Mouse (Mus musculus) midbrain, embryonic 13.5 days (tissue): Measurements from ENCODE around the gene Gm3415. TPM values are rescaled to one million over a fixed set of nuclear protein-coding genes. Genes with fewer than 3 reads are reported as not detected.

ENCODE experiments used
- ATAC-seq: fragments of 200-750 bp; cut with Nextera tagmentation; 2 replicates; pipeline ENCODE4 v1.8.0; 2017; ENCODE audit warnings: mild to moderate bottlenecking, moderate TSS enrichment, moderate library complexity
- H3K27ac ChIP-seq: fragments of 300-500 bp; sonication (generic); 2 replicates; pipeline ENCODE4 v1.5.1; 2015; ENCODE audit warnings: inconsistent platforms, mild to moderate bottlenecking, moderate library complexity
- H3K27me3 ChIP-seq: fragments of 300-500 bp; sonication (generic); 2 replicates; pipeline ENCODE4 v1.6.1; 2015; ENCODE audit warnings: mild to moderate bottlenecking, inconsistent platforms
- H3K36me3 ChIP-seq: fragments of 300-500 bp; sonication (generic); 2 replicates; pipeline ENCODE4 v1.6.1; 2015; ENCODE audit warnings: mild to moderate bottlenecking, inconsistent platforms
- H3K4me1 ChIP-seq: fragments of 300-500 bp; sonication (generic); replicated peaks from 2 replicates; pipeline ENCODE4 v1.6.1; 2015; ENCODE audit warnings: inconsistent platforms
- H3K4me2 ChIP-seq: fragments of 300-500 bp; sonication (generic); replicated peaks from 2 replicates; pipeline ENCODE4 v1.6.1; 2015; ENCODE audit warnings: moderate library complexity, mild to moderate bottlenecking, inconsistent platforms
- H3K4me3 ChIP-seq: fragments of 300-500 bp; sonication (generic); replicated peaks from 2 replicates; pipeline ENCODE4 v1.5.1; 2015; ENCODE audit warnings: mild to moderate bottlenecking, inconsistent platforms
- H3K9ac ChIP-seq: fragments of 300-500 bp; sonication (generic); replicated peaks from 2 replicates; pipeline ENCODE4 v1.6.1; 2015; ENCODE audit warnings: mild to moderate bottlenecking, inconsistent platforms
- H3K9me3 ChIP-seq: fragments of 300-500 bp; sonication (generic); 2 replicates; pipeline ENCODE4 v1.6.1; 2016; ENCODE audit warnings: mild to moderate bottlenecking, inconsistent platforms
- WGBS: fragments of 180-500 bp; shearing (Covaris S2); methylation state at CpG from one replicate; pipeline ENCODE4 v1.1.7; 2015; 5-methylcytosine and 5-hydroxymethylcytosine counted together
- polyA plus RNA-seq: library from polyadenylated mRNA; unstranded; fragments of >200 nt; fragmentation: Nextera tagmentation; extraction: Ambion mirVana; gene quantifications from 2 replicates; pipeline ENCODE4 v1.2.1, GENCODE M21; 2015

The Gm3415 gene
- polyA plus RNA-seq, 1 experiment from 2014 or later, result not detected

DNA sequence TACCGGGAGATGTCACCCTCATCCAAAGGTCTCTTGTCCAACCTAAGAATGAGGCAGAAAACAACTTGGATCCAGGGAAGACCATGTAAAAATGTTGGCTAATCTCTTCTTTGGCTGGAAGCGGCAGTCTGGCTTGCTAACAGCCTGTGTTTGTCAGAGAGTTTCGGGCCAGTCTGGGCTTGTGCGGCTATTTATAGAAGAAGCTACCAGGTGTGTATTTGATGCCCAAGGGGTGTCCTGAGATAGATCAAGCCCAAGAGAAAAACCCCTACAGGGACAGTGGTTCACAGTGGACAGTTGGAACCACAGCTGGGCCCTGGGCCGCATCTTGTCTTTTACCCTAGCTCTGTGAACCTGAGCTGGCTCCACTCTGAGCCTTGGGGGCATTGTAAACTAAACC lies 51.0 kb downstream of the Gm3415 start:
- H3K27me3 ChIP-seq, result no peaks in the 10 kb centered on the region
- ATAC-seq, result no peak
- H3K4me2 ChIP-seq, result no peak overlapping the region
- H3K9ac ChIP-seq, result no peak overlapping the region
- H3K27ac ChIP-seq, result no peak overlapping the region
- H3K4me3 ChIP-seq, result no peak overlapping the region
- no peaks in the 10 kb centered on the region for H3K36me3 ChIP-seq
- no peaks in the 10 kb centered on the region for H3K4me1 ChIP-seq
- no peaks in the 10 kb centered on the region for H3K9me3 ChIP-seq
- WGBS, result 90% methylated on average over 5 of the region's 5 CpGs

DNA sequence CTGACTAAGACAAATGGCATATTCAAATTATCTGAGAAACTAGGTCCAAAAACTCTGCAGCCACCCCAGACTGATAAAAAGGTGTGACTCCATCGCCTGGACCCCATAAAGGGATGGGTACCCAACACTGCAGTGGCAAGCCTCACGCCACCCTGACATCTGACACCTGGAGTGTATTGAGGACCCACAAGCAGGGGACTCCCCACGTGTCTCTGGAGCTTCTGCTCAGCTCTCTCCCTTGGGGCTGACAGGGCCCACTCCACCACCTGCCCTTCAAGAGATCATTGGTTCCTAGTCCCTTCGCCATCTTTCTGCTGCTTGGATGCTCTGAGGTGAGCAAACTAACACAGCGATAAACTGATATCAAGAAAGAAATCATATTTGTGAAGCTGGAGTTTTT lies 51.9 kb downstream of the Gm3415 start:
- no peaks in the 10 kb centered on the region for H3K36me3 ChIP-seq
- no peak overlapping the region for H3K27ac ChIP-seq
- H3K4me3 ChIP-seq, result no peak overlapping the region
- no peaks in the 10 kb centered on the region for H3K4me1 ChIP-seq
- no peak for ATAC-seq
- no peak overlapping the region for H3K4me2 ChIP-seq
- WGBS, result 85% methylated on average over 5 of the region's 5 CpGs
- H3K27me3 ChIP-seq, result no peaks in the 10 kb centered on the region
- H3K9me3 ChIP-seq, result no peaks in the 10 kb centered on the region
- no peak overlapping the region for H3K9ac ChIP-seq

Other genes starting within 250 kb of the Gm3415 start
- gene Wasf3, start 171.2 kb upstream of the Gm3415 start, polyA plus RNA-seq, result 11.5 and 12.1 TPM in 2 replicates
- not detected in 2 replicates for gene Gm6408, start 74.2 kb upstream of the Gm3415 start, polyA plus RNA-seq
- not detected in 2 replicates for gene Gm6370, start 64.8 kb upstream of the Gm3415 start, polyA plus RNA-seq
- not detected in 2 replicates for gene 4930449I24Rik, start 53.7 kb upstream of the Gm3415 start, polyA plus RNA-seq
- gene Gm3402, start 42.0 kb upstream of the Gm3415 start, polyA plus RNA-seq, result not detected in 2 replicates
- gene Gm3404, start 30.3 kb upstream of the Gm3415 start, polyA plus RNA-seq, result not detected in 2 replicates
- gene Gm3409, start 18.5 kb upstream of the Gm3415 start, polyA plus RNA-seq, result not detected in 2 replicates
- 6.7 and 6.8 TPM in 2 replicates for gene Gpr12, start 29.1 kb downstream of the Gm3415 start, polyA plus RNA-seq
- 11.9 and 13.8 TPM in 2 replicates for gene Usp12, start 238.9 kb downstream of the Gm3415 start, polyA plus RNA-seq